Mouse (Mus musculus): ENCODE data around the gene Chrna3.

- TF ChIP-seq POLR2A (IDR thresholded peaks at IDR 0.05; ENCODE audit: insufficient read depth, low read depth, low read length) = no peak
- no peak for TF ChIP-seq CTCF (IDR thresholded peaks at IDR 0.05; ENCODE audit: insufficient read depth, low read depth, low read length)
Measured at GRCm38 (mm10) chr9:55009692-55010091, 16.7 kb downstream of the Chrna3 start.

All from olfactory bulb, adult 2 months (tissue).